Mouse (Mus musculus) granulocyte monocyte progenitor cell, adult 5-6 weeks (primary cell): ENCODE data around the gene Lgals3. TPM values are rescaled to one million over a fixed set of nuclear protein-coding genes. Genes with fewer than 3 reads are reported as not detected.
"Not testable (repeated sequence)": the region's sequence is repeated elsewhere in the genome, so short reads cannot be mapped to it uniquely, and the experiment has no call there.

Experiments
- ATAC-seq: replicated peaks from 2 replicates; pipeline ENCODE4 v1.8.0; 2016; ENCODE audit warnings: mild to moderate bottlenecking, moderate TSS enrichment, inconsistent platforms; ENCODE audit not compliant: poor library complexity, severe bottlenecking
- total RNA-seq, 2 experiments: library from RNA; stranded (forward) in 1 of 2; stranded (reverse) in 1 of 2; fragments of 200-712, 200-1000 nt in 1 of 2; fragments of >200 nt in 1 of 2; fragmentation: Nextera tagmentation in 1 of 2; gene quantifications; 2 replicates each; pipeline ENCODE4 v1.2.3; 2014 to 2017

Lgals3 gene
- total RNA-seq (2014; fragmentation: Nextera tagmentation), result 5.3 and 11.2 TPM in 2 replicates
- 9.5 and 10.8 TPM in 2 replicates for total RNA-seq (2017)

DNA sequence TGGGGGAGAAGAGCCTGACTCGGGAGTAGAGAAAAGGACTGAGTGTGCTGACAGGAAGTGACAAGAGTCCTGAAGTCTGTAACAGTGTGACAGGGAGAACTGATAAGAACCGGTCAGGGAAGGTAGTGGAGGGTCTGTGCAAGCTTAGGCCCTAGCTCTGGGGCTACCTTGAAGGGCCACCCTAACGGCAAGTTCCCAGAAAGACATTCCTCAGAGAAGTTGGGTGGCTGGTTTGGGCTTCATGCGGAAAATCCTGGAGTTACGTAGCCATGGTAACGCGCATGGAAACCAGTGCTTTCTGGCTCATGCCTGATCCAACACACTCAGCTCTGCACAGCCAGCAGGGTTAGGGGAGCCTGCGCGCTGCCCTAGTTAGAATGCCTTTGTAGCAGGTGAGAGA lies at the start of gene Lgals3:
Gene Lgals3 (plus strand): TSS at position 291 of the 400 bp plus-strand sequence.
- ATAC-seq, result peak; percentile 45

DNA sequence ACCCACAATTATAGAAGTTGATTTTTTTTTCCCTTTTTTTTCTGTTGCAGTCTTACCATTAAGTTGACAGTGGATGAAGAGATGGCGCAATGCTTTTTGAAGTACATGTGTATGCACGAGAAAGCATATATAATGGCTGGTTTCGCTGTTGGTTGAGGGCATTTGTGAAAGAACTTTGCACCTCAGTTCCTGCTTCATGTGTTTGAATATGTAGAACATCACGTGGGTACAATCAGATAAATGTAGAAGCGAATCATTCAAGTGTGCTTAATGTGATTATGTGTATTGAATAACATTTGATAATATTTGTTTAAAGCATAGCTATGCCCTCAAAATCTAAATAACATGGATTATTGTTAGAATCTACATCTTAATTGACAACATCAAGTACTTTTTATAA lies 48.2 kb upstream of the Lgals3 start:
- ATAC-seq, result no peak

DNA sequence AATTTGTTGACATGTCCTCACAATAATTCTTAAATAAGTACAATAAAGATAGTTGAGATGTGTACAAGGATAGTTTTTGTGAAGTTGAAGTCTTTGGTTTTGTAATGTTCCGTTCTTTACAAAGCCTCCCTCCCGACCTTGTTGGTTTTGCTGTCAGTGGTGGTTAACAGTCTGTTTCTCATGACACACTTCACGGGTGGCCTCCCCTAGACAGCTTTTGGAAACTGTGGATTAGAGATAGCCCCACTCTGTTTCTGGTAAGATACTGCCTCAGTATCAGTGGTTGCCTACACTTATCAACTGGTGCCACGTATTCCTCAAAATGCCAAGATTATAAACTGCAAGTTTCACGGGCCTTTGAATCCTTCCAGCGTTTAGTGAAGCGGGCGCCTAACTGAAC lies 46.0 kb upstream of the Lgals3 start:
- ATAC-seq, result not testable (repeated sequence)

DNA sequence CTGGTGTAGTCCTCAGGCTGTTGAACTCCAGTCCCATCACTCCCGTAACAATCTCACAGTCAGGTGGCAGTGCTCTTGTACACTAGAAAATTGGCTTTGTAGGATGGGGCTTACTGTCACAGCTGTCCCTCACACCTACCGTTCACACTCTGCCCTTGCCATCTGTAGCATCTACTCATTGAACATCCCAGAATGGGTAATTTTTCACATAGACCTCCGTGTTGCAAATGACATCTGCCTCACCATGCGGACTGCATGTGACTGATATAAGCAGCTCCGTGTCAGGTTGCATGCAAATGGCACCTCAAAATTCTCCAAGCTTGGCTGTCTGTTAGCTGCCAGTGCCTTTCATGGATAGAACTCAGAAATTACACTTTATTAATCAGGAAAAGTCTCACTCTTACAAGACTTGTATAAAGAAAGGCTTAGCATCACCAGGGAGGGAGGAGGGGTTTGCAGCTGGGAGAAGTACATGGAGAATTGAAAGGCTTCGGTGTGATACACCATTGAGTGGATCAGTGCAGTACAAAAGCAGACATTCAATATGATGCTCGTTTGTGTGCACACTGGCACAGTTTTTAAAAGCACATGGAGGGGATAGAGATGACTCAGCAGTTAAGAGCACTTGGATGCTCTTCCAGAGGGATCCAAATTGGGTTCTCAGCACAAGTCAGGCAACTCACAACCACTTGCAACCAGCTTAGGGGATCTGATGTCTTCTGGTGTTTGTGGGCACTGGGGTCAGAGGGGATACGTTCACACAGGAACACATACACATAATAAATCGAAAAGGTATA lies 41.4 kb upstream of the Lgals3 start:
- ATAC-seq, result no peak

DNA sequence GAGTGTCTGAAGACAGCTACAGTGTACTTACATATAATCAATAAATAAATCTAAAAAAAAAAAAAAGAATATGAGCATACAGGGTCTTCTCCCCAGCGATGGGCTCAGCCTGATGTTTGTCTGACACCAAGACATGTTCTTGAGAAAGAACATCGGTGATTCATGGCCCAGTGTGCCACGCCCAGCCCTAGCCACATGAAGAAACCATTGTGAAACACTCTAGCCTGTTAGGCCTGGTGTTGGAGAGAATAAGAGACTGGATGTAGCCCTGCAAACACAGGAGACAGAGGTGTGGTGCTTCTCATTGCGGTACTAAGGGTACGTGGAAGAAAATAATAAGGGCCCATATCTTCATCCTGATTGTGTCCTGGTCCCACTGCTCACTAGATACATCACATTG lies 40.2 kb upstream of the Lgals3 start:
- ATAC-seq, result peak; percentile 93

DNA sequence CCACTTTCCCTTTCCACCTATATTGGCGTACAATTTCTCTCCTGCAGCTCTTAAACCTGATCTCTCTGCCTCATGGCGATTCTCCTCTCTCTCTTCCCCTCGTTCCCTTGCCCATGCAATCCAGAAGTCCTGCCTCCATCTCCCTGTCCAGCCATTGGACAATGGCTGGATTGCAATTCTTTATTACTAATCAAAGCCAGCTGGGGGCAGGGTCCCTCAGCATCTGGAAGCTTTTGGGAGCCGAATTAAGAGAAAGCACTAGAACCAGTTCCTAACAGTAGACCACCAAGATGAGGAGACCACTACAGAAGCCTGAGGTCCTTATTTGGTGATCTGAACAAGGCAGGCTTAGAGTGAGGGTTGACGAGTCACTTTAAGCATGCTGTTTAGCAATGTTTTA lies 35.6 kb upstream of the Lgals3 start:
- no peak for ATAC-seq

DNA sequence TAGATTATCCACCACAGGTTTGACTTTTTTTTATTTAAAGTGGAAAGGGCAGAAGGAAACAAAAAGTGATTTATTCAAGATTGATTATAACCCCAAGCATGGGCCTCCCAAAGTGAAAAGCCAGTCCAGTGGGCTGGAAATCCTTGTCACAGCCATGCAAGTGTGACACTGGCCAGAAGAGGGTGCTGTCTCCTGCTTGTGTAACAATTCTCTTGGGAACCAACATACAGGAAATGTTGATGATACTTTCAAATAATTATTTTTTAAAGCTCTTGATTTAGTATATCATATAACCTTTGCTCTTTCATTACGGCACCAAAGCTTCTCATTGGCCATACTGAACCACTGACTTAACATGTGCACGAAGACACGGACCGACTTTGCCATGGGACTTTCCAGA lies 32.7 kb upstream of the Lgals3 start:
- peak; percentile 79 for ATAC-seq

DNA sequence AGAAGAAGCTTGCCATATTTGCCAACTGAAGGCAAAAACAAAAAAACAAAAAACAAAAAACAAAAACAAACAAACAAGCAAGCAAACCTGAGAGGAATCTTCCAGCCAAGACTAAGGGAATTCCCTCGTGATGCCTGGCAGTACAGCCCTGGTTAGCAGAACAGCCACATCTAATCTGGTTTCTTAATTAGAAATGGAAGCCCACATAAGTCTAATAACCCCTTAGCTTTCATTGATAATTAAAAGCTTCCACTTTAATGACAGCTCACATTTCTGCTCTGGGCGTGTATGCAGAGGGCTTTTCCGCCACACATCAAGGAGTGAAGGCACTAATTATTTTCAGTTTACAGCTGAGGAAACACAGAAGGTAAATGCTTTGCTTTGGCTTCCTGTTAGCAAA lies 32.3 kb upstream of the Lgals3 start:
- no peak for ATAC-seq

DNA sequence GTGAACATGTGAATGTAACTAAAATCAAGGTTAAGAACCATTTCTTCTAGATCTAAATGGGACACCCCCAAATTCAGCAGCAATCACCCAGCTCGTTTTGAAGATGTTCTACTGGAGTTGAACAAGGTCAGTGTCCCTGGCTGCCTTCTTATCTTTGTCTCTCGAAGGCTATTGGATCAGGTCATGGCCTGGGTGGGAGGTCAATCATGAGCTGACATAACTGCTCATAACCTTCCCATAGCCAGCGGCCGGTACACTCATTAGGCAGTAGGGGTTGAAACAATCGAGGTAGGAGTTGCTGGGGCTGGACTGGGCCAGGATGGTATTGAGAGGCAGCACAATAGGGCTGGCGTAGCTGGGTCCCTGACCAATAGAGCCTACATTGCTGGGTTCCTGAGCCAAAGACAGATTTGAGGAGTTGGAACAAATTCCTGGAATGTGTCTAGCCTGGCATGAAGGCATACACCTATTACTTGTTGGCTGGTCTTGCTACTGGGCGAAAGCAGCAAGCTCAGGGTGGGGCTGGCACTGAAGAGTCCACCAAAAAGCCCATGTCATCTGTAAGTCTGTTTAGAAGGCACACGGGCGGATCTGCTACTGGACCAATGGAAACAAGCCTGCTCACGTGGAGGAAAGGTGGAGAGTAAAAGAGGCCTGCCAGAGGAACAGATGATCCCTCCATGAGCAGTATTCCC lies 27.2 kb upstream of the Lgals3 start:
- no peak for ATAC-seq

DNA sequence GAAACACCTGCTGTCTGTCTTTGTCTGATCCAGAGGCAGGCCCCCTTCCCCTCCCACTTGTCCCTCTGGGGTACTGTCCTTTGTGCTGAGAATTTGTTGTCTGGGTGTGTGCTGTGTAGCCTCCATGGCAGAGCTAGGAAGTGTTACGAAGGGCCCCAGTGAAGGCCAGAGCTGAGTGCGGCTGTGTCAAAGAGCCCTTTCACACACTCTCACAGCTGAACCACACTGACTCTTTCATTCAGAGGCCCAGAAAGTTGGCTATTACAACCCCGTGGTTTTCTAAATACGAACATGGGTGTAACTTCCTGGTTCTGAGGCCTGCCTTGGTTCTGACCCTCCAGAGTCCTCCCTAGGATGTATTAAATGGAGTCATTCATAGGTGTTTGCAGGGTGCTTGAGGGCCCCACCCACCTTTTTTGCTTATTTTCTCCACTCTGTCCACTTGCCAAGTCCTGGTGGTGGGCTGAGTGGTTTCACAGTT lies 25.7 kb upstream of the Lgals3 start:
- ATAC-seq, result peak; percentile 20

DNA sequence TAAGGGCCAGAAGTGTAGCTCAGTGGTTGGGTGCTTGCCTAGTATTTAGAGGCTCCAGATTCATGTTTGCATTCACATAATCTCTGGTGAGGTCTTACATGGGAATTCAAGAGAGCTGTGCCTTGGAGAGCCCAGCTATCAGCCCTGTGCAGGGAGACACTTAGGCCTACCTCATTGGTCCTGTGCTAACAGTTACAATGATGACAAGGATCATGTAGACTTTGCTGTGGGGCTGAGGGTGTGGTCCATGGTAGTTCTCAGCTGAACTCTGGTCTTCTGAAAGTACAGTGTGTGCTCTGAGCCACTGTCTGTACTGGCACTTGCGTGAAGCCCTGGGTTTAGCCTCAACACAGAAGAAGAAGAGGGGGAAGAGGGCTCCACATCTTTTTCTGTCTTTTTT lies 20.8 kb upstream of the Lgals3 start:
- ATAC-seq, result no peak

DNA sequence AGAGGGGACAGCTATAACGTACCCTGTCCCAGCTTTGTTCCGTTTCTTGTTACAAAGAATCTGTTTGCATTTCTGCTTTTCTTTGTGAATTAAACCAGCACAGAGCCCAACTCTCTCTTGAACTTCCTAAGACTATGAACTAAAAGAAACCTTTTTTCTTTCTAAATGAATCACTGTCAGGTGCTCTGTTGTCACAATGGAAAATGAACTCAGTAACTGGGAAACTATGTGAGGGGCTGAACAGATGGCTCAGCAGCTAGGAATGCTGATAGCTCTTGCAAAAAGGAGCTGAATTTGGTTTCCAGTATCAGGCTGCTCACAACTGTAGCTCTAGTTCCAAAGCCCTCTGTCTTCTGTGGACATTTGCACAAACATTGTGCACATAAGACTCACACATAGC lies 16.6 kb upstream of the Lgals3 start:
- ATAC-seq, result no peak

DNA sequence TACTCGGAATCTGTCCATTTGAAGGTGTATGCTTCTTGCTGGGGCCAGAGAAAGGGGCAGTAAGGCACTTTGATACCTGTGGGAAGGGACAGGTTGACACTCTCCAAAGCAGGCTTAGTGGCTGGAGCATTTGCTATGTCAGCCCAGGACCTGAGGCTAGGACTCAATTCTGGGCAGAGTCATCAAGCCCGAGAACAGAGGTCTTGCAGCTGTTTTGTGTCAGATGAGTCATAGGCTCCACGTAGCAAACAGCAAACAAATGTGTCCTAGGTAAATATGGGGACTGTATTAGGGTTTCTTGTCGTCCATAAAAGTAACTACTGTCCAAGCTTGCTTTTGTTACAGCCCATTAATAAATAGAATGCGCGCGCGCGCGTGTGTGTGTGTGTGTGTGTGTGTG lies 15.3 kb upstream of the Lgals3 start:
- no peak for ATAC-seq

DNA sequence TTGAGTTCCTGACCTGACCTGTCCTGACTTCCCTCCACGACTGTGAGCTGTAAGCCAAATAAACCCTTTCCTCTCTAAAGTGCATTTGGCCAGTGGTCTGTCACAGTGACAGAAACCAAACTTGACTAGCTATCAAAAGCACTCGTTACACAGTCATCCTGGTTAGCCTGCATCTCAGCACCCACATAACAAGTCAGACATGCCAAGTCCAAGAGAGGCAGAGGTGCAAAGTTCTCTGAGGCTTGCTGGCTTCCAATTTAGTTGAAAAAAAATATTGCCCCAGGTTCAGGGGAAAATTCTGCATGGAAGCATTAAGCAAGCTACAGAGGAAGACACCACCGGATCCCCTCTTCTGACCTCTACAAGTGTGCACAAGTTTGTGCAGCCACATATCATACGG lies 14.3 kb upstream of the Lgals3 start:
- ATAC-seq, result no peak

DNA sequence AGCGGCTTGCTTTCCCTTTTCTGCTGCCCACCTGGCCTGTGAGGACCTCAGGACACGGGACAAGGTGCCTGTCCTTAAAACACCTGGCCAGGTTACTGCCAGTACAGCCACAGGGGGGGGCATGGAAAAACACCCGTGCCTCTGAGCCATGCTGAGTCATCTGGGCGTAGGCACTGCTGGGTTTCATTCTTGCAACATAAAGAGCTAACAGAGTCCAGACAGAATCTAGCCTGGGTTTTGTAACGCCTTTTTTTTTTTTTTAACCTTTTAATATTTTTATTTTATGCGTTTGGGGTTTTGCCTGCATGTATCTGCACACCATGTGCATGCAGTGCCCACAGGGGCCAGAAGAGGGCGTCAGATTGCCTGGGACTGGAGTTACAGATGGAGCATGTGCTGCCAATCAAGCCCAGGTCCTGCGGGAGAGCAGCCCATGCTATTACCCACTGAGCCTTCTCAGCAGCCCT lies 13.4 kb upstream of the Lgals3 start:
- ATAC-seq, result peak; percentile 91

DNA sequence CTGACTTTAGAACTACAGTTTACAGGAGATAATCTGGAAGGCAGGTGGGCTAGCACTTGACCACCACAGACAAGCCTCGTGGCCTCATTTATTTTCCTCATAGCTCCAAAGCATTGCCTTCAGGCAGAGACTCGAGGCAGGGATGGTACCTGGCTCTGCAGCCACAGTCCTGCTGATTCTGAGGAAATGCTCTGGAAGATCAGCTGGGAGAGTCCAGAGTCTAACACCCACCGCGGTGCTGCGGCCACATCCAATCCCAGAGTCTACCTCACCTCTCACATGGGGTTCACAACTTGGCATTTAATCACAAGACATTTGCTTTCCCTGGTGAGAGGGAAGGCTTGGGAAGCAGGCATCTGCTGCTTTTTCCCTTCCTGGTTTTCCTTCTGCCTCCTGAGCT lies 12.6 kb upstream of the Lgals3 start:
- ATAC-seq, result no peak

DNA sequence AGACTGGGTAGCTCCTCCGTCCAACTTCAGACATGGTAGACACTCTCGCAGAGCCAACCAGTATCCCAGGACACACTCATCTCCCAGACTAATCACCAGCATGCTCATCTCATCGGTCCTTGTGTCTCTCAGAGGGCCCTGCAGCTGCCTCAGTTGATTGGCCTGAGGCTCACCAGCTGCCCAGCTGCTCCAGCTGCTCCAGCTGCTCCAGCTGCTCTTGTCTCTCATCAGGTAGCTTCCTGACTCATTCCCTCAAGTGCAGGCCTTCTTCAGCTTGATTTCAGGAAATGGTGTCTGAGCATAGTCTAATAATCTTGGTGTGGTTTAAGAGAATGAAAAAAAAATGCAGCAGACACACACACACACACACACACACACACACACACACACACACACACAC lies 10.9 kb upstream of the Lgals3 start:
- ATAC-seq, result no peak

DNA sequence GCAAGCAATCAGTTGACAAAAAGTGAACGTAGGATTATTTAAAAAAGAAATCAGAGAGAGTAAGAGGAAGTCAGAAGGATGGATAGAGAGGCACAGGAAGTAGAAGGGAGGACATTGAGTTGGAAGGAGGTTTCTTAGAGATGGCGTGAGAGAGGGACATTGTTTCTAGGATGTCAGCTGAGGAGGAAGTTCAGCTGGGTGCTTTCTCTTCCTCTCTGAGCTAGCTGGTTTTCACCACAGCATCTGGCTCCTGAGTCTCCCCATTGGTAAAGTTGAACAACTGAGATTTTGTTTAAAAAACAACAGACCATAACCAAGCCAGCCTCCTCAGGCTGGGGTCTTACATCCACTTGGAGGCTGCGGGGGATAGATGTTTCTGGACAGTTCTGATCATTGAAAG lies 7.9 kb upstream of the Lgals3 start:
- peak; percentile 61 for ATAC-seq

DNA sequence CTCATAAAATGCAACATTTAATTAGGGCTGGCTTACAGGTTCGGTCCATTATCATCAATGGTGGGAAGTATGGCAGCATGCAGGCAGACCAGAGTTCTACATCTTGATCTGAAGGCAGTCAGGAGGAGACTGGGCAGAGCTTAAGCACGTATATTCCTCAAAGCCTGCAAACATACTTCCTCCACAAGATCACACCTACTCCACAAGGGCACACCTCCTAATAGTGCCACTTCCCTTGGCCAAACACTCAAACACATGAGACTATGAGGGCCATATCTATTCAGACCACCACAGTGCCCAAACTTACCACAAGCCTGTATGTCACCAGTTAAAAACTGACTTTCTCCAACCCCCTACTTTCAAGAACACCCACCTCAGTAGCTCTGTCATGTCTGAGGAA lies 6.1 kb upstream of the Lgals3 start:
- peak; percentile 16; the same call in 1 of the 2 replicates for ATAC-seq

DNA sequence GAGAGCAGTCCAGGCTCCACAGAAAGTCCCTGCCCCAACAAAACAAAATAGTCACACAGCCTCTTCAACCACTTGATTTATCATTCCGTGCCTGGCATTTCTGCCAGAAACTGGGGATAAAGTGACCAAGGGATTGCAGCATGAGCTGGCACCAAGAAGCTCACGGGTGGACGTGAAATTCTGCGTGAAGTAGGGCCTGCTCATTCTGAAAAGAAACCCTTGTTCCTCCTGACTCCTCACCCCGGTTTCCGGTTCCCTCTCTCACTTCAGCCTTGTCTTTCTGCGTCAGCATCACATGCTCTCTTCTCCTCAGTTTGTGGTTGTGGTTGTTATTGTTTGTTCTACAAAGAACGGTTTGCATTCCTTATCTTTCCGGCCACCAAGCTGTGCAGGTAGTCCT lies 5.7 kb upstream of the Lgals3 start:
- ATAC-seq, result peak; percentile 43; the same call in 1 of the 2 replicates

DNA sequence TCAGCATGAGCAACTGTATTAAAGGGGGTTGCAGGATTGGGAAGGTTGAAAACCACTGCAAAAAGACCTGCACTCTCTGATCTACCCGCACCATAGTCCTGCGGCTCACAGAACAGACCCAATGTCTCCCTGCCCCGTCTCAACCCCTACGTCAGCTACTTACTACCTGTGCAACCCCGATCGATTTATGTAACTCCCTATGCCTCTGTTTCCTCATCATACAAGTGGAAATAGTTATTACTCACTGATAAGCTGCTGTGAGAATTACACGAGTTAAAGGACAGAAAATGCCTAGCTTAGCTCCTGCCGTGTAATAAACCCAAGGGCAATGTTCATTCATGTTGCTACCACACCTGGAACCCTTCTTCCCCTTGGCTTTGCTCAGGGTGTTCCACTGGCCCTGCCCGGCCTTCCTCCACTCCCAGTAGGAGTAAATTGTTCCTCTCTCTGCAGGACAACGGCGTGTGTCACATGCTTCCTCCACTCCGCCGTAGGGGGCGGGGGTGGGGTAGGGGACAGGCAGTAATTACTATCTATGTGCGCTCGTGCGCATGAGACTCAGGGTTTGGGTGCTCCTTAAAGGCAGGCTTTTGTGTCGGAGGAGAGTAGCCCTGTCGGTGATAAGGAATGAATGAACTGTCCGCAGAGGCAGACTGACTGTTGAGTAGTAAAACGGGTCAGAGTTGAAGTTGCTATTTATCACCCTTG lies 2.7 kb upstream of the Lgals3 start:
- peak; percentile 57 for ATAC-seq
